Mouse (Mus musculus): ENCODE data around the gene Ado. TPM values are rescaled to one million over a fixed set of nuclear protein-coding genes. Genes with fewer than 3 reads are reported as not detected.

Gene Ado
- 9.6 and 11.0 TPM in 2 replicates for polyA plus RNA-seq (2012; ENCODE audit: insufficient read depth, insufficient read length, missing spikeins)

DNA sequence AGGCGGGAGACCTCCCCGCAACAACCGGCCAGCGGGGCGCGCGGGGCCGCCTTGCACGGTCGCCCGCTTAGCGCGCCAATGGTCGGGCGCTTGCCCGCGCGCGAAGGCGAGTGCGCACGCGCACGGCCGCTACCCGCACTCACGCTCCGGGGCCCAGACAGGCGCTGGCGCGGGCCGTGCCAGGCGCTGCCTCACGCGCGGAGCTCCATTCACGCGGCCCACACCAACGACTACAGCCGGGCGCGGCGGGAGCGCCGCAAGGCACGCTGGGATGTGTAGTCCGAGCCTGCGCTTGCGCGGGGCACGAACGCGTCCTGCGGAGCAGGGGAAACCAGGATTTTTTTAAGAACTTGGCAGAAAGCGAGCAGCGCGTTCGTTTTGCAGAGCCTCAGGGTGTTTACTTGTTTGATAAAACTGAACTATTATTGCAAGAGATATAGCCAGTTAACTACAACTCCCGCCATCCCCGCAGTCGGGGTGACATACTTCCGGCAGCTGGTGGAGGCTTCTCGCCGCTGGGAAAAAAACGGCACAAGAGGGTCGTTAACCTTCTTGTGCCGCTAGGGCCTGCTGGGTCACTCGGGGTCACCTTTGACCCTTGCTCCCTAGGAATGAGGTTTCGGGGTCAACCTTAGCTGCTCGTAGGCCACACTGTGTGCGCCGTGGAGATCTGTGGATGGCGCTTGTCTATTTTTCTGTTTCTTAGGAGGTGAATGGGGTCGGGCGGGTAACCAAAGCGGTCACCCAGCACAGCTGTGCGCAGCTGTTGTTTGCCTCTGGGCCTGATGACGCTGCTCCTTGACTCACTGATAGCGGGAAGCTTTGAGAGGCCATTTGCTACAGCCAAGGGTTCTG lies at the start of gene Ado:
Gene Ado (minus strand): TSS at position 79 of the 855 bp plus-strand sequence.
- peaks cover 4% of the 10 kb centered on the region for H3K4me1 ChIP-seq (ENCODE audit: control insufficient read depth, insufficient read depth, insufficient read length, low read length)
- H3K4me3 ChIP-seq (ENCODE audit: insufficient read depth, low read depth, low read length): peak within 1 kb of the TSS; percentile 77
- peak within 1 kb of the TSS; percentile 95 for H3K27ac ChIP-seq (replicated peaks; ENCODE audit: low read depth, low read length)

- H3K4me3 ChIP-seq (ENCODE audit: insufficient read depth, low read depth, low read length): no peak overlapping the region
- no peaks in the 10 kb centered on the region for H3K4me1 ChIP-seq (ENCODE audit: control insufficient read depth, insufficient read depth, insufficient read length, low read length)
- peak overlapping the region; percentile 24 for H3K27ac ChIP-seq (replicated peaks; ENCODE audit: low read depth, low read length)
These were observed 46.5 kb upstream of the Ado start for GRCm38 (mm10) chr10:67595278-67595677.

- H3K4me1 ChIP-seq (ENCODE audit: control insufficient read depth, insufficient read depth, insufficient read length, low read length): no peaks in the 10 kb centered on the region
- H3K4me3 ChIP-seq (ENCODE audit: insufficient read depth, low read depth, low read length): no peak overlapping the region
- no peak overlapping the region for H3K27ac ChIP-seq (replicated peaks; ENCODE audit: low read depth, low read length)
These were observed 37.3 kb upstream of the Ado start for GRCm38 (mm10) chr10:67585873-67586610.

GRCm38 (mm10) chr10:67581698-67582285 lies 33.0 kb upstream of the Ado start:
- Histone ChIP-seq H3K27ac (replicated peaks; ENCODE audit: low read depth, low read length) (no peak overlapping the region), H3K4me3 (ENCODE audit: insufficient read depth, low read depth, low read length) (no peak overlapping the region), H3K4me1 (ENCODE audit: control insufficient read depth, insufficient read depth, insufficient read length, low read length) (no peaks in the 10 kb centered on the region)

DNA sequence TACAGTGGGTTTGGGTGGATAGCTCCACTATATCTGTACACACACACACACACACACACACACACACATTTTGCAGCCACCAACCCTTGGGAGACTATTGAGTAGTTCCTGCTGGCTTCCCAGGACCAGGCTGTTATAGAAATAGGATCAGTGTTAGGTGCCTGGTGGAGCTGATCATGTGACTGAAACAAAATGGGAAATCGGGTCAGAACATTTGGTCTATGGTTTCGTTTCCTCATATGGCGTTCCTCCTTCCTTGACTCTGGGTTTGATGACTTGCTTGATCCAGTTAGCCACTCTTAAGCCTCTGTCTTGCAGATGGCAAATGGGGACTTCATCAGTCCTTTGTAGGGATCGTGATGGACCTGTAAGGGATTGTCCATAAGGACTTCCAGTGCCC lies 31.1 kb upstream of the Ado start:
- Histone ChIP-seq H3K4me3 (ENCODE audit: insufficient read depth, low read depth, low read length) (no peak overlapping the region), H3K4me1 (ENCODE audit: control insufficient read depth, insufficient read depth, insufficient read length, low read length) (no peaks in the 10 kb centered on the region), H3K27ac (replicated peaks; ENCODE audit: low read depth, low read length) (no peak overlapping the region)

GRCm38 (mm10) chr10:67573310-67573709 lies 24.6 kb upstream of the Ado start:
- Histone ChIP-seq H3K4me3 (ENCODE audit: insufficient read depth, low read depth, low read length) (no peak overlapping the region), H3K4me1 (ENCODE audit: control insufficient read depth, insufficient read depth, insufficient read length, low read length) (no peaks in the 10 kb centered on the region), H3K27ac (replicated peaks; ENCODE audit: low read depth, low read length) (no peak overlapping the region)

GRCm38 (mm10) chr10:67571443-67571842 lies 22.7 kb upstream of the Ado start:
- no peak overlapping the region for H3K27ac ChIP-seq (replicated peaks; ENCODE audit: low read depth, low read length)

GRCm38 (mm10) chr10:67569539-67569938 lies 20.8 kb upstream of the Ado start:
- Histone ChIP-seq H3K4me1 (ENCODE audit: control insufficient read depth, insufficient read depth, insufficient read length, low read length) (no peaks in the 10 kb centered on the region), H3K27ac (replicated peaks; ENCODE audit: low read depth, low read length) (no peak overlapping the region), H3K4me3 (ENCODE audit: insufficient read depth, low read depth, low read length) (no peak overlapping the region)

More at GRCm38 (mm10) chr10:67571443-67571842, 22.7 kb upstream of the Ado start:
- no peaks in the 10 kb centered on the region for H3K4me1 ChIP-seq (ENCODE audit: control insufficient read depth, insufficient read depth, insufficient read length, low read length)
- H3K4me3 ChIP-seq (ENCODE audit: insufficient read depth, low read depth, low read length): no peak overlapping the region

GRCm38 (mm10) chr10:67566104-67566503 lies 17.3 kb upstream of the Ado start:
- no peaks in the 10 kb centered on the region for H3K4me1 ChIP-seq (ENCODE audit: control insufficient read depth, insufficient read depth, insufficient read length, low read length)
- H3K4me3 ChIP-seq (ENCODE audit: insufficient read depth, low read depth, low read length): no peak overlapping the region
- H3K27ac ChIP-seq (replicated peaks; ENCODE audit: low read depth, low read length): no peak overlapping the region

GRCm38 (mm10) chr10:67564509-67564908 lies 15.8 kb upstream of the Ado start:
- Histone ChIP-seq H3K27ac (replicated peaks; ENCODE audit: low read depth, low read length) (no peak overlapping the region), H3K4me3 (ENCODE audit: insufficient read depth, low read depth, low read length) (no peak overlapping the region), H3K4me1 (ENCODE audit: control insufficient read depth, insufficient read depth, insufficient read length, low read length) (no peaks in the 10 kb centered on the region)

DNA sequence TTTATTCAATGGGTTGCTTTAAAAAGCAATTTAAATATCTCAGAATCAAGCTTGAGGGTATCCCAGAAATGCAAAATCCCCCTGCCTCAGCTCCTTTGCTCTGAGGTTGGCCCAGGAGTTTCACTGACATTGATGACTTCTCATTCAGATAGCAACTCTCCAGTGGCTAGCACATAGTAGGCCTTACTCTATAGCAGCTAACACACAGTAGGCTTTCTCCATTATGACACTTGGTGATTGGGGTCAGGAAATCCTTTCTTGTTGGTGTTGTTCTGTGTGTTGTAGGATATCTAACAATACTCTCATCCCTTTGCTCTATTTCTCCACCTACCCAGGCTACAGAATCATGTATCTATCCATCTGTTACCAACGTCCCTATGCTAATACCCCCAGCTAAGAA lies 12.4 kb upstream of the Ado start:
- H3K4me3 ChIP-seq (ENCODE audit: insufficient read depth, low read depth, low read length): no peak overlapping the region
- no peaks in the 10 kb centered on the region for H3K4me1 ChIP-seq (ENCODE audit: control insufficient read depth, insufficient read depth, insufficient read length, low read length)
- H3K27ac ChIP-seq (replicated peaks; ENCODE audit: low read depth, low read length): no peak overlapping the region

- Histone ChIP-seq H3K27ac (replicated peaks; ENCODE audit: low read depth, low read length) (no peak overlapping the region), H3K4me3 (ENCODE audit: insufficient read depth, low read depth, low read length) (no peak overlapping the region), H3K4me1 (ENCODE audit: control insufficient read depth, insufficient read depth, insufficient read length, low read length) (no peaks in the 10 kb centered on the region)
These were observed 11.1 kb upstream of the Ado start for GRCm38 (mm10) chr10:67559765-67560394.

GRCm38 (mm10) chr10:67558053-67558452 lies 9.3 kb upstream of the Ado start:
- H3K27ac ChIP-seq (replicated peaks; ENCODE audit: low read depth, low read length): no peak overlapping the region
- no peak overlapping the region for H3K4me3 ChIP-seq (ENCODE audit: insufficient read depth, low read depth, low read length)
- H3K4me1 ChIP-seq (ENCODE audit: control insufficient read depth, insufficient read depth, insufficient read length, low read length): no peaks in the 10 kb centered on the region

- Histone ChIP-seq H3K4me3 (ENCODE audit: insufficient read depth, low read depth, low read length) (peak overlapping the region; percentile 77), H3K27ac (replicated peaks; ENCODE audit: low read depth, low read length) (peak overlapping the region; percentile 95; the same call in 1 of the 2 replicates), H3K4me1 (ENCODE audit: control insufficient read depth, insufficient read depth, insufficient read length, low read length) (peaks cover 4% of the 10 kb centered on the region)
These were observed 397 bp downstream of the Ado start for GRCm38 (mm10) chr10:67548261-67548854.

Data from brown adipose tissue, adult 24 weeks (tissue).